Mouse (Mus musculus): ENCODE measurements around the gene Klhl7.

DNA sequence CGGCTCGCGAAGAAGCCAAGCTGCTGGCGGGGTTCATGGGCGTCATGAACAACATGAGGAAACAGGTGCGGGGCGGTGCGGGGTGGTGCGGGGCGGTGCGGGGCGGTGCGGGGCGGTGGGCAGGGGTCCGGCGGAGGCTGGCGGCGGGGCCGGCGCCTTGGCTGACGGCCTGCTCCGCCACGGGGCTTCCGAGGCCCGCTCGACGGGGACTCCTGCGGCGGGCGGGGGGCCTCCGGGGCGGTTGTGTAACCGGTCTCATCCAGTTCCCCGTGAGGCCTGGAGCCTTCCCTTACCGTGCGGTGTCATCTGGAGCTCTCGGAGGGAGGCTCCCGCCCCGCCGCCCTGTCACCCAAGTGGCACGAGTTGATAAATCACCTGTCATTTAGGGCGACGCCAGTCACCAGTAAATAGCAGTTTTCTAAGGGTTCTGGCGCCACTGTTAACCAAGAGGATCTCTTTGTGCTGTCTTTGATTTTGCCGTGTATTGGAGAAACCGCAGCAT is 456 bp downstream of the Klhl7 start:
- no peak for TF ChIP-seq CTCF (IDR thresholded peaks at IDR 0.05; ENCODE audit: low read depth, low read length)
- no peak for TF ChIP-seq TAL1 (conservative IDR thresholded peaks at IDR 0.05; ENCODE audit: low read depth, low read length)
- TF ChIP-seq GATA2 (IDR thresholded peaks at IDR 0.05; ENCODE audit: borderline replicate concordance, low read depth, low read length) = no peak
- no peak for TF ChIP-seq GATA1 (IDR thresholded peaks at IDR 0.05; ENCODE audit: borderline replicate concordance, low read length)
